Mouse (Mus musculus) liver, embryonic 15.5 days (tissue): ENCODE results near the gene Prpf18. TPM values are rescaled to one million over a fixed set of nuclear protein-coding genes. Genes with fewer than 3 reads are reported as not detected.

Experiments
- ATAC-seq: fragments of 200-750 bp; cut with Nextera tagmentation; 2 replicates; pipeline ENCODE4 v1.8.0; 2017; ENCODE audit warnings: moderate number of reproducible peaks, mild to moderate bottlenecking, moderate library complexity; ENCODE audit not compliant: insufficient read depth
- H3K27ac ChIP-seq: fragments of 300-500 bp; sonication (generic); replicated peaks from 2 replicates; pipeline ENCODE4 v1.5.1; 2015; ENCODE audit warnings: mild to moderate bottlenecking, inconsistent platforms
- H3K27me3 ChIP-seq: fragments of 300-500 bp; sonication (generic); 2 replicates; pipeline ENCODE4 v1.6.1; 2015; ENCODE audit warnings: mild to moderate bottlenecking, inconsistent platforms
- H3K36me3 ChIP-seq: fragments of 300-500 bp; sonication (generic); replicated peaks from 2 replicates; pipeline ENCODE4 v1.6.1; 2015; ENCODE audit warnings: moderate library complexity, mild to moderate bottlenecking, inconsistent platforms
- H3K4me1 ChIP-seq: fragments of 300-500 bp; sonication (generic); replicated peaks from 2 replicates; pipeline ENCODE4 v1.6.1; 2015; ENCODE audit warnings: inconsistent platforms
- H3K4me2 ChIP-seq: fragments of 300-500 bp; sonication (generic); 2 replicates; pipeline ENCODE4 v1.6.1; 2015; ENCODE audit warnings: moderate library complexity, mild to moderate bottlenecking, inconsistent platforms
- H3K4me3 ChIP-seq: fragments of 300-500 bp; sonication (generic); replicated peaks from 2 replicates; pipeline ENCODE4 v1.5.1; 2015; ENCODE audit warnings: mild to moderate bottlenecking, inconsistent platforms
- H3K9ac ChIP-seq: fragments of 300-500 bp; sonication (generic); 2 replicates; pipeline ENCODE4 v1.6.1; 2015; ENCODE audit warnings: moderate library complexity, mild to moderate bottlenecking, inconsistent platforms
- H3K9me3 ChIP-seq: fragments of 300-500 bp; sonication (generic); replicated peaks from 2 replicates; pipeline ENCODE4 v1.6.1; 2016; ENCODE audit warnings: inconsistent platforms
- WGBS: fragments of 180-500 bp; shearing (Covaris S2); methylation state at CpG from one replicate; pipeline ENCODE4 v1.1.7; 2015; ENCODE audit warnings: mixed read lengths; ENCODE audit not compliant: insufficient replicate concordance; 5-methylcytosine and 5-hydroxymethylcytosine counted together
- polyA plus RNA-seq: library from polyadenylated mRNA; unstranded; fragments of >200 nt; fragmentation: Nextera tagmentation; extraction: Ambion mirVana; gene quantifications from 2 replicates; pipeline ENCODE4 v1.2.1, GENCODE M21; 2015

The Prpf18 gene
- polyA plus RNA-seq, 1 experiment from 2014 or later: 27.2 TPM

GRCm38 (mm10) chr2:4611704-4612103 lies 40.2 kb downstream of the Prpf18 start:
- WGBS: 83% methylated on average over 10 of the region's 10 CpGs

GRCm38 (mm10) chr2:4611295-4611694 lies 40.6 kb downstream of the Prpf18 start:
- peaks cover 85% of the 10 kb centered on the region for H3K36me3 ChIP-seq
- 83% methylated on average over 6 of the region's 6 CpGs for WGBS
- no peaks in the 10 kb centered on the region for H3K27me3 ChIP-seq
- no peak overlapping the region for H3K27ac ChIP-seq
- H3K9me3 ChIP-seq: no peaks in the 10 kb centered on the region
- no peaks in the 10 kb centered on the region for H3K4me1 ChIP-seq
- ATAC-seq: no peak
- no peak overlapping the region for H3K4me2 ChIP-seq
- no peak overlapping the region for H3K9ac ChIP-seq
- H3K4me3 ChIP-seq: no peak overlapping the region

More at GRCm38 (mm10) chr2:4611704-4612103, 40.2 kb downstream of the Prpf18 start:
- ATAC-seq: no peak
- Histone ChIP-seq H3K4me3 (no peak overlapping the region), H3K9ac (no peak overlapping the region), H3K4me2 (no peak overlapping the region), H3K9me3 (no peaks in the 10 kb centered on the region), H3K4me1 (no peaks in the 10 kb centered on the region), H3K27ac (no peak overlapping the region), H3K36me3 (peaks cover 81% of the 10 kb centered on the region), H3K27me3 (no peaks in the 10 kb centered on the region)

- Histone ChIP-seq H3K4me3 (no peak overlapping the region), H3K4me1 (no peaks in the 10 kb centered on the region), H3K27me3 (no peaks in the 10 kb centered on the region), H3K9me3 (no peaks in the 10 kb centered on the region), H3K36me3 (peaks cover 96% of the 10 kb centered on the region), H3K27ac (no peak overlapping the region), H3K9ac (no peak overlapping the region), H3K4me2 (no peak overlapping the region)
- ATAC-seq: peak; percentile 50; the same call in 1 of the 2 replicates
- WGBS: 85% methylated on average over 10 of the region's 10 CpGs
These were observed 42.5 kb downstream of the Prpf18 start for GRCm38 (mm10) chr2:4609433-4609832.

- Histone ChIP-seq H3K27ac (no peak overlapping the region), H3K36me3 (peaks cover 99% of the 10 kb centered on the region), H3K4me3 (no peak overlapping the region), H3K9ac (no peak overlapping the region), H3K4me1 (no peaks in the 10 kb centered on the region), H3K27me3 (no peaks in the 10 kb centered on the region), H3K4me2 (no peak overlapping the region), H3K9me3 (no peaks in the 10 kb centered on the region)
- ATAC-seq: no peak
- WGBS: 87% methylated on average over 3 of the region's 3 CpGs
These were observed 43.7 kb downstream of the Prpf18 start for GRCm38 (mm10) chr2:4608253-4608652.

GRCm38 (mm10) chr2:4606559-4606958 lies 45.4 kb downstream of the Prpf18 start:
- no peak overlapping the region for H3K27ac ChIP-seq
- ATAC-seq: no peak
- H3K9me3 ChIP-seq: no peaks in the 10 kb centered on the region
- H3K4me2 ChIP-seq: no peak overlapping the region
- no peaks in the 10 kb centered on the region for H3K27me3 ChIP-seq
- H3K9ac ChIP-seq: no peak overlapping the region
- peaks cover 99% of the 10 kb centered on the region for H3K36me3 ChIP-seq
- 90% methylated on average over 3 of the region's 3 CpGs for WGBS
- H3K4me1 ChIP-seq: no peaks in the 10 kb centered on the region
- no peak overlapping the region for H3K4me3 ChIP-seq

- no peaks in the 10 kb centered on the region for H3K27me3 ChIP-seq
- no peaks in the 10 kb centered on the region for H3K4me1 ChIP-seq
- WGBS: 92% methylated on average over 33 of the region's 33 CpGs
- H3K9ac ChIP-seq: no peak overlapping the region
- H3K4me3 ChIP-seq: no peak overlapping the region
- no peak overlapping the region for H3K27ac ChIP-seq
- peaks cover 99% of the 10 kb centered on the region for H3K36me3 ChIP-seq
- H3K9me3 ChIP-seq: no peaks in the 10 kb centered on the region
- no peak overlapping the region for H3K4me2 ChIP-seq
- ATAC-seq: no peak
These were observed 48.5 kb downstream of the Prpf18 start for GRCm38 (mm10) chr2:4603361-4603945.

GRCm38 (mm10) chr2:4601034-4601890 lies 50.7 kb downstream of the Prpf18 start:
- peaks cover 99% of the 10 kb centered on the region for H3K36me3 ChIP-seq
- ATAC-seq: no peak
- no peak overlapping the region for H3K4me2 ChIP-seq

GRCm38 (mm10) chr2:4596992-4597391 lies 54.9 kb downstream of the Prpf18 start:
- no peak for ATAC-seq
- no peak overlapping the region for H3K27ac ChIP-seq
- peaks cover 16% of the 10 kb centered on the region for H3K4me1 ChIP-seq
- peaks cover 100% of the 10 kb centered on the region for H3K36me3 ChIP-seq
- WGBS: 93% methylated on average over 7 of the region's 7 CpGs
- no peaks in the 10 kb centered on the region for H3K9me3 ChIP-seq
- no peak overlapping the region for H3K9ac ChIP-seq
- no peak overlapping the region for H3K4me2 ChIP-seq
- no peaks in the 10 kb centered on the region for H3K27me3 ChIP-seq
- H3K4me3 ChIP-seq: no peak overlapping the region

More at GRCm38 (mm10) chr2:4601034-4601890, 50.7 kb downstream of the Prpf18 start:
- 73% methylated on average over 15 of the region's 15 CpGs for WGBS
- Histone ChIP-seq H3K9ac (no peak overlapping the region), H3K27me3 (no peaks in the 10 kb centered on the region), H3K4me3 (no peak overlapping the region), H3K9me3 (no peaks in the 10 kb centered on the region), H3K27ac (no peak overlapping the region), H3K4me1 (no peaks in the 10 kb centered on the region)

- ATAC-seq: no peak
- Histone ChIP-seq H3K36me3 (peaks cover 100% of the 10 kb centered on the region), H3K9ac (no peak overlapping the region), H3K9me3 (no peaks in the 10 kb centered on the region), H3K4me3 (no peak overlapping the region), H3K4me2 (no peak overlapping the region), H3K4me1 (peaks cover 16% of the 10 kb centered on the region), H3K27me3 (no peaks in the 10 kb centered on the region), H3K27ac (no peak overlapping the region)
- WGBS: 85% methylated on average over 3 of the region's 3 CpGs
These were observed 58.0 kb downstream of the Prpf18 start for GRCm38 (mm10) chr2:4593878-4594387.

- no peak overlapping the region for H3K9ac ChIP-seq
- H3K27ac ChIP-seq: no peak overlapping the region
- no peaks in the 10 kb centered on the region for H3K9me3 ChIP-seq
- H3K4me3 ChIP-seq: no peak overlapping the region
- peaks cover 16% of the 10 kb centered on the region for H3K4me1 ChIP-seq
- ATAC-seq: peak; percentile 73
- peaks cover 100% of the 10 kb centered on the region for H3K36me3 ChIP-seq
- no peak overlapping the region for H3K4me2 ChIP-seq
- 14% methylated on average over 9 of the region's 9 CpGs for WGBS
- no peaks in the 10 kb centered on the region for H3K27me3 ChIP-seq
These were observed 58.5 kb downstream of the Prpf18 start for GRCm38 (mm10) chr2:4593433-4593832.

GRCm38 (mm10) chr2:4592666-4593065 lies 59.2 kb downstream of the Prpf18 start:
- Histone ChIP-seq H3K36me3 (peaks cover 100% of the 10 kb centered on the region), H3K27ac (0 out of 2 replicates have a peak overlapping the region, but pooled peaks have one; percentile 8)
- WGBS: 80% methylated on average over 7 of the region's 7 CpGs

More at GRCm38 (mm10) chr2:4592666-4593065, 59.2 kb downstream of the Prpf18 start:
- ATAC-seq: 0 out of 2 replicates have a peak, but pooled peaks have one; percentile 4
- Histone ChIP-seq H3K27me3 (no peaks in the 10 kb centered on the region), H3K4me2 (no peak overlapping the region), H3K4me1 (peaks cover 16% of the 10 kb centered on the region), H3K4me3 (no peak overlapping the region), H3K9me3 (no peaks in the 10 kb centered on the region), H3K9ac (no peak overlapping the region)
